Mouse (Mus musculus) ES-E14 (cell line): ENCODE measurements at regions not wholly inside any gene's neighbourhood (a gene's known extent, or its start where the extent isn't known, plus 50 kb on each side); places are given as distances from the start of the nearest gene placed in this dataset.

Experiments
- DNase-seq: peaks from one replicate; pipeline ENCODE4 v3.0.0-alpha.2; 2013; ENCODE audit warnings: low read depth, low spot score
- H3K27ac ChIP-seq: 2 replicates; pipeline ENCODE4 v1.5.1; 2012; ENCODE audit warnings: low read depth, mild to moderate bottlenecking, low read length, moderate library complexity, mixed read lengths; ENCODE audit not compliant: poor library complexity, insufficient read depth, severe bottlenecking
- H3K36me3 ChIP-seq: 2 replicates; pipeline ENCODE4 v1.6.1; 2012; ENCODE audit warnings: mild to moderate bottlenecking, low read length, moderate library complexity, mixed read lengths; ENCODE audit not compliant: control insufficient read depth, poor library complexity, insufficient read depth, severe bottlenecking
- H3K4me1 ChIP-seq, 2 experiments: fragments of 150-350 bp in 1 of 2; sonication (generic) in 1 of 2; 2 replicates each; pipeline ENCODE4 v1.6.1; 2012; ENCODE audit warnings: low read length in 2 of 2, mild to moderate bottlenecking in 1 of 2, mixed read lengths in 1 of 2; ENCODE audit not compliant: control insufficient read depth in 2 of 2, insufficient read depth in 2 of 2, poor library complexity in 1 of 2
- H3K4me3 ChIP-seq, 2 experiments: fragments of 150-350 bp in 1 of 2; sonication (generic) in 1 of 2; 2 replicates each; pipeline ENCODE4 v1.5.1; 2012; ENCODE audit warnings: low read length in 2 of 2, low read depth in 1 of 2, mild to moderate bottlenecking in 1 of 2, mixed read lengths in 1 of 2; ENCODE audit not compliant: insufficient read depth in 1 of 2, poor library complexity in 1 of 2, severe bottlenecking in 1 of 2
- H3K9ac ChIP-seq: 2 replicates; pipeline ENCODE4 v1.6.1; 2012; ENCODE audit warnings: low read depth, mild to moderate bottlenecking, low read length, mixed read lengths; ENCODE audit not compliant: poor library complexity, insufficient read depth, severe bottlenecking
- H3K9me3 ChIP-seq: fragments of 150-350 bp; sonication (generic); 2 replicates; pipeline ENCODE4 v1.6.1; 2012; ENCODE audit warnings: low read depth, mild to moderate bottlenecking, low read length; ENCODE audit not compliant: control insufficient read depth, insufficient read depth
- CHD2 ChIP-seq: IDR thresholded peaks from 2 replicates; pipeline ENCODE4 v1.6.1; 2014; ENCODE audit warnings: mild to moderate bottlenecking, low read depth, low read length, inconsistent platforms
- HCFC1 ChIP-seq: IDR thresholded peaks from 2 replicates; pipeline ENCODE4 v1.6.1; 2012; ENCODE audit warnings: low read length, inconsistent platforms, borderline replicate concordance; ENCODE audit not compliant: insufficient read depth
- MAFK ChIP-seq: IDR thresholded peaks from 2 replicates; pipeline ENCODE4 v1.6.1; 2014; ENCODE audit warnings: mild to moderate bottlenecking, low read depth, low read length, inconsistent platforms; ENCODE audit not compliant: insufficient read depth
- ZC3H11A ChIP-seq: IDR thresholded peaks from 2 replicates; pipeline ENCODE4 v1.6.1; 2012; ENCODE audit warnings: low read depth, mild to moderate bottlenecking, inconsistent platforms, low read length, borderline replicate concordance
- ZNF384 ChIP-seq: IDR thresholded peaks from 2 replicates; pipeline ENCODE4 v1.6.1; 2012; ENCODE audit warnings: low read depth, low read length, inconsistent platforms
- in situ Hi-C, 2 experiments: fragments of 600-800 bp; cut with MboI; formaldehyde crosslinking; loops; one replicate each; pipeline ENCODE4 v1.15.1; 2025; ENCODE audit warnings: low sequenced_read_pairs in 2 of 2, inconsistent platforms in 1 of 2; ENCODE audit not compliant: unreplicated experiment in 2 of 2

DNA sequence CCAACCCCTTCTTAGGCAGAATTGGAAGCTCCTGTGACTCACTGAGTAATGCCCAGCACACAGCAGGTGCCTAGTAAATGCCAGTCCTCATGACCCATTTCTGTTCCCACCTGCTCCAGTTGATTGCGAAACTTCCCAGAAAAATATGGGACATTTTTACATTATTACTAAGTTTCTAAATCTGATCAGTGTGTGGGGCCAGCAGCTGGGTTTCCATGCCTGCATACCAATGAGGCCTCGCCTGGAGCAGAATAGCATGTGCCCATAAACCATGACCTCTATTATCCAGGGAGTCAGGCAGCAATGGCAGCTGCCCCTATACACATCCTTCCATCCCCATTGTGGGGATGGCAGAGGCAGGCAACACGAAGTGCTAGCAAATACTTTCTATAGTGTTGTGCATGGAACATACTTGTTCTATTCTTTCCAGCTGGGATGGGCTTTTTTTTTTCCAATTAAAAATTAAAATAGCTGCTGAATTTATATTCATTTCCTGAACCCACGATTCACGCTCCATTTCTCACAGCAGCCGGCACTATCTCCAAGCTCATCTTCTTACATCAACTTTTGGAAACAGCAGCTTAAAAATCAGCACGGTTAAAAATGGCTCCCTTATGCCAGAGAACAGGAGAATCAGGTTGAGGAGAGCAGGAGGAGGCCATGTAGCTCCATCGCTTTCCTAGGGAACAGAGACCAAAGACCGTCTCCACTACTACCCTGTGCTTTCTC lies 214.5 kb upstream of the Eif4g2 start:
- Histone ChIP-seq H3K4me1 (no peaks in the 10 kb centered on the region), H3K4me3 (no peak overlapping the region), H3K9me3 (no peaks in the 10 kb centered on the region), H3K27ac (no peak overlapping the region), H3K9ac (no peak overlapping the region), H3K36me3 (no peaks in the 10 kb centered on the region)
- TF ChIP-seq ZNF384, result no peak
- TF ChIP-seq ZC3H11A, result no peak
- no peak for TF ChIP-seq HCFC1
- no peak for TF ChIP-seq MAFK
- TF ChIP-seq CHD2, result no peak
- in situ Hi-C loops, result no loop called here
- no peak for DNase-seq

DNA sequence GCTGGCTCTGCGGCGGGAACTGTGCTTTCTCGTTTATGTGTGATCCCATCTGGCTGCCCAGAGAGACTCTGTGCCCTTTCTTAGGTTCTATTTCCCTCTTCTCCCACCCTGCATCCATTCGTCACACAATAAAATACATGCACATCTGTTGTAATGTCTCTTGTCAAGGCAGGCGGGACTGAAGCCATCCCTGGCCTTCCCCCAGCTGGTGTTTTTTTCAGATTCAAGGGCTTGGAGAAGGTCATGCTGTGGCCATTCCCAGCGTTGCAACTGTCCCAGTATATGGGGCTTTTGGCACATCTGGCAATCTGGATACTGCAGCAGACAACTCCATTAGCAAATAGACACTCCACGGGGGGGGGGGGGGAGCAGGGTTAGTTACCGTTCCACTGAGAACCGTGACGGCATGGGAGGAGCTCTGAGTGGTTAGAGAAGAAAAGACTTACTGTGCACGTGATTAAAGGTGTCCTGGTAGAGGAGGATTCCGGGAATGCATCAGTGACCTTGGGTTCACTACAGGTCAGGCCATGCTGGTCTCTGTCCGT lies 200.7 kb upstream of the Eif4g2 start:
- no peaks in the 10 kb centered on the region for H3K36me3 ChIP-seq
- no peak overlapping the region for H3K27ac ChIP-seq
- no peaks in the 10 kb centered on the region for H3K9me3 ChIP-seq
- no peak overlapping the region for H3K4me3 ChIP-seq
- H3K9ac ChIP-seq, result no peak overlapping the region
- DNase-seq, result no peak
- in situ Hi-C loops, result no loop called here
- H3K4me1 ChIP-seq, result no peaks in the 10 kb centered on the region
- TF ChIP-seq MAFK, result no peak
- TF ChIP-seq HCFC1, result no peak
- TF ChIP-seq CHD2, result no peak
- no peak for TF ChIP-seq ZC3H11A
- TF ChIP-seq ZNF384, result no peak

DNA sequence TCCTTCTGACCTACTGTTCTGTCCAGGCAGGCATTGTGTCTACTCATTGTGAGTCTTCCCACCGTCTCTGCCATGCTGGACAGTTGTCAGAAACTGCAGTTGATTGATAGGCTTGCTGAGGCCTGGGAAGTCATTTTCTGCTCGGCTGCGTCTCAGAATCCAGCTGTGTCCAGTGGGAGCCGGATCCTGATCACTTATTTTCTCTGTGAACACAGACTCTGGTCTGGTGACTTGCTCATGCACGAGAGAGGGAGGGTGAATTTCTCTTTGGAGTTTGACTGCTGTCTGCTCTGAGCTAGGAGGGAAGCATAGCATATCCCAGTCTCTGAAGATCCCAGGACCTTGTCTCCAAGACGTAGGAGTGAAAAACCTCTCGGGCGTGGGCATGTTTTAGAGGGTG lies 199.5 kb upstream of the Eif4g2 start:
- H3K4me1 ChIP-seq, result no peaks in the 10 kb centered on the region
- H3K9ac ChIP-seq, result no peak overlapping the region
- no peak for DNase-seq
- TF ChIP-seq HCFC1 (no peak), MAFK (no peak)
- H3K27ac ChIP-seq, result no peak overlapping the region
- H3K9me3 ChIP-seq, result no peaks in the 10 kb centered on the region
- H3K36me3 ChIP-seq, result no peaks in the 10 kb centered on the region
- in situ Hi-C loops, result no loop called here
- H3K4me3 ChIP-seq, result no peak overlapping the region

DNA sequence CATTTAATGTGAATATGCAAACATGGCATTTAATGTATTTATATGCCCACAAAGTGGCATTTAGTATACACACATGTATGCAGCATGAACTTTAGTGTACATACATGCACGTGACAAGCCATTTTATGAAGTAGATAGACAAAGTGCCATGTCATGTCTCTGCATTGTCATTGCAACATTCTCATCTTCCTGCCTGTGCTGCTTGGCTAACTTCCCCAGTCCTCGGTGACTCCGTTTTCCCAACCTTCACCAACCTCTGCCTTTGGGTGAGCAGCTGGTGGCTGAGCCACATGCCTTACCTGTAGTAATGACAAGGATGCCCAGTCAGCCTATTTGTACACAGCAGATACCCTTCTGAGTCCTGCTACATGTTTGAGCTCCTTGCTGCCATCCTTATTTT lies 194.9 kb upstream of the Eif4g2 start:
- no peak overlapping the region for H3K27ac ChIP-seq
- no peaks in the 10 kb centered on the region for H3K36me3 ChIP-seq
- H3K9me3 ChIP-seq, result no peaks in the 10 kb centered on the region
- in situ Hi-C loops, result no loop called here
- no peak overlapping the region for H3K9ac ChIP-seq
- TF ChIP-seq ZNF384 (no peak), ZC3H11A (no peak), CHD2 (no peak), MAFK (no peak), HCFC1 (no peak)
- no peak overlapping the region for H3K4me3 ChIP-seq
- H3K4me1 ChIP-seq, result no peaks in the 10 kb centered on the region
- DNase-seq, result no peak

DNA sequence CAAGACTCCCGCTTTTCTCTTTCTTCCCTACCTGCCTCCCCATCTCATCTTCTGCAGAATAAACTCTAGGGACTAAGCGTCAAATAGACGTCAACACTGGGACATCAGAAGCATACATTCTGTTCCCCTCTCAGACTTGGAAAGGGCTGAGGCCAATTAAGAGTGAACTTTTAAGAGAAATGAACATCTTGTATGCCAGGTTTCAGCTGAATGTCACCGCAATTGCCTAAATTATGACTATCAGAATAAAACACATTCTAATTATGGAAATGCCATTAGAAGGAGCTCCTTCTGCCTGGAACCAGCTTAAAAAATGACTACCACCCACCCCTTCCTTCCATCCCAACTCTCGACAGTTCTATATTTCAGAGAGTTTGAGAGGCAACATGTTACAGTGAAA lies 191.0 kb upstream of the Eif4g2 start:
- Histone ChIP-seq H3K27ac (no peak overlapping the region), H3K4me1 (no peaks in the 10 kb centered on the region), H3K9me3 (no peaks in the 10 kb centered on the region), H3K4me3 (no peak overlapping the region), H3K9ac (no peak overlapping the region), H3K36me3 (no peaks in the 10 kb centered on the region)
- TF ChIP-seq HCFC1, result no peak
- TF ChIP-seq MAFK, result no peak
- no peak for TF ChIP-seq ZNF384
- no peak for TF ChIP-seq CHD2
- TF ChIP-seq ZC3H11A, result no peak
- DNase-seq, result no peak
- in situ Hi-C loops, result no loop called here
